Mouse (Mus musculus): ENCODE results near the gene Vps26c. TPM values are rescaled to one million over a fixed set of nuclear protein-coding genes. Genes with fewer than 3 reads are reported as not detected.

Gene Vps26c
- 31.3 and 60.2 TPM in 2 replicates for polyA plus RNA-seq (2012; rRNA removed; ENCODE audit: low replicate concordance)

DNA sequence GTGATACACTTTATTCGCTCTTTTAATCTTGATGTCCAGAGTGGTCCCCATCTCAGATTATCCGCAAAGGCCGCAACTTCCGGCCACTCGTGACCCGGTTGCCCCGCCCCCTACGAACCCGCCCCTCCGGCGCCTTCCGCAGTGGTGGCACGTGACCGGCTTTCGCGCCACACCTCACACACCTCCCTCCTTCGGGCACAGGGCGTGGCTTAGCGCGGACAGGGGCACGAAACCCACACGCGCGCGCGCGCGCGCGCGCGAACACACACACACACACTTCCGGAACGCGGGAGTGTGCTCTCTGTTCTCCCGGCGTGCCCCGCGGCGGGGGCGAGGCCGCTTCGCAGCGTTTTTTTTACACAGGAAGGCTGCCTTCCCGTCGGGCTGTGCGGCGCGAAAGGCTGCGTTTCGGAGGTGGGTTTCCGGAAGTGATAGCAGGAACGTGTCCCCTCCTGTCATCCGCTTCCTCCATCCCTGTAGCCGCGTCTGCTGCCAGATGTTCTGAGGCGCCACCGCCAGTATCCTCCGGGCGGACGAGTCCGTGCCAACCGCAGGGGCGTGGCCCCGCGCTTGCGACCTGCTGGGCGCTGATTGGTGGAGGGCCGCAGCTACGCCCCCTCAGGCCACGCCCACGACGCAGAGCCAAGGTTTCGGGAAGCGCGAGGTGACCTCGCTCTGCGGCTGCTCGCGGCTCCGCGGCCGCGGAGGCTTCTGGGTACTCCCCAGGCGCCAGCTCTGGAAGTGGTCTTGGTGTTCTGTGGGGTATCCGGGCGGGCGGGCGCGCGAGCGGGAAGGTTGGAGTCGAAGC lies at the start of gene Vps26c:
TSS of gene Vps26c (minus strand) at position 487 of the 808 bp plus-strand sequence.

GRCm38 (mm10) chr16:94569229-94570176 lies 42.9 kb upstream of the Vps26c start, which contains the start of gene Dyrk1a:
Dyrk1a (plus strand) TSS chr16:94570010.

Other genes with a start within 250 kb of the Vps26c start
- gene Hlcs, start 213.3 kb downstream of the Vps26c start, polyA plus RNA-seq (2012; rRNA removed; ENCODE audit: low replicate concordance) = 12.9 and 13.9 TPM in 2 replicates
- gene Ripply3, start 198.4 kb downstream of the Vps26c start, polyA plus RNA-seq (2012; rRNA removed; ENCODE audit: low replicate concordance) = 1.9 and 2.3 TPM in 2 replicates
- 32.0 and 39.2 TPM in 2 replicates for gene Ttc3, start 156.2 kb downstream of the Vps26c start, polyA plus RNA-seq (2012; rRNA removed; ENCODE audit: low replicate concordance)
- 19.2 and 46.8 TPM in 2 replicates for gene Pigp, start 155.0 kb downstream of the Vps26c start, polyA plus RNA-seq (2012; rRNA removed; ENCODE audit: low replicate concordance)
- 34.4 and 53.8 TPM in 2 replicates for gene Dyrk1a, start 43.2 kb upstream of the Vps26c start, polyA plus RNA-seq (2012; rRNA removed; ENCODE audit: low replicate concordance)